Mouse (Mus musculus): ENCODE measurements around the gene Reps2.

Reps2 gene

DNA sequence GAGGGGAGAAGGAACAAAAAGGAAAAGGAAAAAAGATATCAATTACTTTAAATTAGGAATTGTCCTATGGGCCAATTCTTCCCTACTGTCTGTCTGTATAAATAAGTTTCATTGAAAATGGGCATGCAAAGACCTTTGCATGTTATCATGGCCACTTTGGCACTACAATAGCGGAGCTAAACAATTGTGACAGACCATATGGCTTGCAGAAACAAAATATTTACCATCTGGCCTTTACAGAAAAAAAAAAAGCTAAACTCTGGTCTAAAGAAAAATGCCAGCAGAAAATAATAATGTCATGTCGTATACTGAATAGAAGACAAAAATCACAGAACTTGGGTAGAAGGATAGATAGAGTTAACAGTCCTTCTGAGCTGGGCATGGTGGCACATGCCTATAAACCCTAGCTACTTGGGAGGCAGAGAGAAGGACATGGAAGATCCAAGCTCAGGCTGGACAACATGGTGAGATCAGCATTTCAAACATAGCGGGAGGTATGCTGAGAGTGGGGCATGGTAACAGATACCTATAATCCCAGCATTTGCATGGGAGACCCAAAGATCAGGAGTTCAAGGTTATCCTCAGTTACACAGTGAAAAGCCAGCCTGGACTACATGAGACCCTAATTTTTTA is 54.2 kb downstream of the Reps2 start:
- DNase-seq, result no peak

DNA sequence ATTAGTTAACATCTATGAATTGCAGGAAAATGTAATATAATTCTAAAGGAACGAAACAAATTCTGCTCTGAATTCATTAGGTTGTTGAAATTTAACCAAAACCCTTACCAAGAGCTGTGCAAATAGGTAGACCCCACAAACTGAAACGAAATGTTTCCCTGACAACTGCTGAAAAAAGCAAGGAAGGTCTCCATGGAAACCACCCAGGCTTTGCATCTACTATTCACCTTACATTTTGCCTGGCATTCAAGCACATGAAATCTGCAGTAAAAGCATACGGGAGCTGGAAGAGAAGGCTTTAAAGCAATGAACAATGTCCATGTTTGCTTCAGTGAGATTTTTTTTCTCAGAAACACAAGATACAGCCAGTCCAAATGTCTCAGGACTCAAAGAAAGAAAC is 59.1 kb downstream of the Reps2 start:
- no peak for DNase-seq

DNA sequence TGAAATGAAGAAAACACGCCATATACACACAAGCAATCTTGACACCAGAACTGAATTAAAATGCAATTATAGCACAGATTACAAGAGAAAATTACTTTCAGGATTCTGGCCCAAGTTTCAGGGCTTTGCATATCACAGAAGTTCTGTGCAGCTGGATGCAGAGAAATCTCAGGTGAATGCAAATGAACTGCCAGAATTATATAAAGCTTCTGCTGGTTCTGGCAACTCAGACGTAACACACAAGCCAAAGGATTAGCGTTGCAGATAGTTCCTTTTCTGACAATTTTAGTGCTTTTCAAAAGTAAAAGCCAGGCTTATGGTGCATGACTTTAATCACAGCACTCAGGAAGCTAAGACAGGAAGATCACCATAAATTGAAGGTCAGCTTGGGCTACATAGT is 62.9 kb downstream of the Reps2 start:
- DNase-seq, result no peak

DNA sequence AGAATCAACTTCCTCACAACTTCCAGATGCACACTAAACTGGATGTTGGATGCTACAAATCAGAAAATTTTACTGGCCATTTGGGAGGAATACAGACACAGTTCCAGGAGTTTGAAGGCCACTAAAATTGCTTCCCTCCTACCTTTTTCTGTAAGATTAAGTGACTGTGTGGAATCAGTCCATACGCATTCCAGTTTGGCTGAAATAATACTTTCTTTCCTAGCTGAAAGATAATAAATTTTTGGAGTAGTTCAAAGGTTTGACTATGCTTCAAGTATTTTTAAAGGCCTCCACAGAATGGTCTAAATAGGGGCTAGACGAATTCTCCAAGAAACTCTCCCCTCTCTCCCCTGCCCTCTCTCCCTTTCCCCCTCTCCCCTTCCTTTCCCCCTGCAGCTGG is 75.0 kb downstream of the Reps2 start:
- no peak for DNase-seq

DNA sequence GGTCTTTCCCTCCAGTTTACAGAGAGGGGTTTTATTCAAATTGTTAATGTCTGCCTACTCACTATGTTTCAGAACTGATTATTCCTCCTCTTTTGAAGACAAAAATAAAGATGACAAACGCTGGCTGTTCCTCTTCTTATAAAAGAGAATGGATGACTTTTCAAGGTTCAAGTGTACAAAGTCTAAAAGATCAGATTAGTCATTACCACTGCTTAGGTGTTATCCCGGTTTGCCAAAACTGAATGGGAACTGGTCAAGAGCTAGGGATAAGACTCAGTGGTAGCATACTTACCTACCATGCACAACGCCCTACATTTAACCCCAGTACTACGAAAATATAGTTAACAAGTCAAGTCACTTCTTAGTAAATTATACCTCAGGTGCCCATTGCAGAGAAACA is 77.9 kb downstream of the Reps2 start:
- no peak for DNase-seq

DNA sequence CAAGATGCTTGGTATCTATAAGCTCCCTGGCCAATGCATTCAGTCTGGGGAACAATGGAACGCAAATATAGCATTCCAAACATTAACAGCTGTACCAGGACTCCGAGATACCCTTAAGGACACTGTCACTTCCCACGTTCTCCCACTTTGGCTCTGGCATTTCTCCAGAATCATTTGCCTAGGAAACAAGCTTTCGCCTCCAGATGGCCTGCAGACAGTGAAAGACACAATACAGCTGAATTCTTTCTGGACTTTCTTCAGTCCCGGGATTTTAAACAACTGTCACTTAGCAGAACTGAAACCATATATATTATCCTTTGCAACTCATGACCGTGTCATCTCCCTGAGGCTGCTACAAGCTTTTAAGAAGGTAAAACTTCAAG is 87.0 kb downstream of the Reps2 start:
- DNase-seq, result no peak

DNA sequence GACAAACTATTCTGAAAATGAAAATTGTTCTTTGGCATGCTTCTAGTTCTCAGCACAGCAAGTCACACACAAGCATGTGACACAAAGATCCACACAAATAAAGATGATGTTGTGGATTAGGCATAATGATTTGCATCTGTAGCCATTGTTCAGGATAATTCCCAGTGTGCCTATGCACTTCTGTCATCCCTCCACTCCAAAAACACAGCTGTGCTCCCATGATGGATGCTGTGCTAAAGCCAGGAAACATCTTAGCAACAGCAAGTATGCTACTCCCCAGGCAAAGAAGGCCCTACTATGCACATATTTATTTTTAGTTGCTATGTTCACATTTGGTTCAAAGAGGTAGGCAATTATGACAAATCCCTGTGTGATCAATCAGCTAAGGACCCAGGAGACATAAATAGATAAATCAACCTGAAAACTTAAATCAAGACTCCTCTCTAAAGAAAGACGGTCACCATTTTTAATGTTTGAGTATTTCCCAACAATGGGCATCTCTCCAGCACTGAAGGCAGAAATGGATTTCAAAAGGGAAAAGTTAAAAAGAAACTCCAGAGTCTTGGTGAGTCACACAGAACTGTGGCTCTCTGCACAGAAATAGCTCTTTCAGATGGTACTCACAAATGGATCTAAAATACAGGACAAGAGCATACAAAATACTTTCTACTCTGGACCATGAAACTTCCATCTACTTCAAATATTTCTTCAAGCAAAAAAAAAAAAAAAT is 87.6 kb downstream of the Reps2 start:
- DNase-seq, result no peak

DNA sequence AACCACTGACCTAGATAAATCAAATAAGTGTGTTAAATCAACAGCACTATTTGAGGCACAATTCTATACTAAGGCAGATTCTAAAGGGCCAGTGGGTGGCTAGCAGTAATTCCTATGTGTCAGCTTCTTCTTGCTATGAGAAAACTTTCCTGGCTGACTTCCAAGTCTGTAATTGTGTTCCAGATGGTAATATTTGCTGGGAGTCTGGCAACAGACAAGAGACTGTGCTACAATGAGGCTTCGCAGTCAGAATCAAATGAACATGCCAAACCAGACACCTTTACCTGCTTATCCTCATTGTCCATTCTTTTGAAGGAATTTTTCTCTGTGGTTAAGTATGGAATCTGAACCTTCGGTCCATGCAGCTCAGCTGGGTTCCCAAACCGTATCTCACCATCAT is 88.9 kb downstream of the Reps2 start:
- no peak for DNase-seq

DNA sequence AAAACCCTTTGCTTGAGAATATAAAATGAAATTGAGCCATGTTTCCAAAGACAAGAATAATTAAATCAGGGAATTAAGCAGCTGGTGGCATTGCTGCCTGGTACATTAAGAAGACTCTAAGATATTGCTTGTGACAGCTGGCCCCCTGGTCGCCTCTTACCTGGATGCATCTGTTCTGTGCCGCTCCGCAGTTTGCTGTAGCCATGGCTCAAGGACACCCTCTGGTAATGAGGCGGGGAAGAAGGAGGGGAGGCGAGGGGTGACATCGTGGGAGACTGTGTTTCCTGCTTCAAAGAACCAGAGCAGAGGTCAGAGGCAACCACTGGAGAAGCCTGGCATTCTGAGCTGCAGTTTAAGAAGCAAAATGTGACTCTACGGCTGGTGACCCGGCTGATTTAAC is 91.1 kb downstream of the Reps2 start:
- no peak for DNase-seq

DNA sequence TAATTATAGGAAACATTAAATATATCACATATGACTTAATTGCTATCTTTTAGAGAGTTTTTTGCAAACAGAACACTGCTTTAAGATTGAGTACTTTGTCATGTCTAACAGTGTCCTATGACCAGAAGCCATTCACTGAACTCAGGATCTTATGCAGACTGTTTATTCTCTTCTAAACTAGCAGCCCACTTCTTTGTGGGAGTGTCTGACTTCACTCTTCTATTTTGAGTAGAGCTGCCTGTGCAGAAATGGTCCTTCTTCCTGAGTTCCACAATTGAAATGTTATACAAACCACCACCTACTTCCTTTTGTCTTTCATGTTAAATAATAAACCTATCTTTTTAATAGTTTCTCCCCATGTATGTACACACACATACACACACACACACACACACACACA is 98.4 kb downstream of the Reps2 start:
- DNase-seq, result no peak

DNA sequence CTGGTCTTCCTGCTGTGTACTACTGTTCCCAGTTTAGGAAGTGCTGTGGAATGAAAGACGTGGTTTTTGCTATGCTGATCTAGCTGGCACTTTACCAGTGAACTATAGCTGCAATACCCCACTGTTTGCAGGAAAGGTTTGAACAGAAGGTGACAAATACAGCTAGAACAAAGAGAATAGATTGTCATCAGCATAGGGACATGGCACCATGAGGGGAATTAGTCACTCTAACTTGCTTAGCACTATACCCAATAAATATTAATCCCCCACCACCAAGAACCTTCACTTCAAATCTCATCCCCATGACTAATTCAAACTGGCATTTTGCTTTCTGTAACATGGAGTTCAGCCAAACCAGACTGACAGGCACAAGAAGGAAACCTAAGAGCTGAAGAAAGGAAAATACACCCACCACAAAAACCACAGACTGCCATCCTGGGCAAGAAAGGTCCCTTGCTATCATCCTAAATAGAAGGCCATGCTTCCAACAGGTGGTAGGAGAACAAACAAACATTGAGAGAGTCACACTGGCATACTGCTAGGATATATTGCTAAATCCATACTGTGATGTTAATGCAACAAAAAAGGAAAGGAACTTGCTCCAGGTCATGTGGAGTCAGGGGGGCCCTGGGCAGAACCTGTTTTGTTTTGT is 100.7 kb downstream of the Reps2 start:
- DNase-seq, result no peak

DNA sequence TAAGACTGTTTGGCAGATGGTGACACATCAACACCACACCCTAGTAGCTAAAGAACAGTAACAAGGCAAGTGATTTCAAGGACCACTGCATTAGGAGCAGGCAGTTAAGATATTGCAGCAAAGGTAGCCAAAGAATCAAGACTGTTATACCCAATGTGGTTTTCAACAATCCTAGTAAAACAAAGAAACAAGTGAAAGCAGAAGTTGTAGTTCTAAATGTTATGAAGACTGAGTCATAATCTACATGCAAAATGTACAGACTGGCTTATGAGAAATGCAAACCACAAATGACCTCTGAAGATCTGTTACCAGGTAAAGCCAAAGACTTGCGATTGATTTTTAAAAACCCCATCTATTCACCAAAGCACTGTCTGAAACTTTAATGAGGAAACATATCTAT is 101.5 kb downstream of the Reps2 start:
- no peak for DNase-seq

DNA sequence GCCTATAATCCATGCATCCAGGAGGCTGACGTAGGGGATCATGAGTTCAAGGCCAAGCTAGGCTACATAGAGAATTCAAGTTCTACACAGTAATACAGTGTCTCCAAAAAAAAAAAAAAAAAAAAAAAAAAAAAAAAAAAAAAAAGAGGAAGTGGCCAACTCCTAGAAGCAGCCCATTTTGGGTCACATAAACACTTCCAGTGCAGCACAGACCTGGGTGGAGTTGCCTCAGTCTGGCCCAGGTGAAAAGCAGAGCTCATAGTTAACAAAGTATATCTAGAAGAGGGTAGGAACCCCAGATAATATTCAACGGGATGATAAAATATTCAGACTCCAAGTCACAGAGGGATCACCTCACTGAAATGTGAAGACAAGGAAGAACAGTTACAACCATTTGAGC is 112.4 kb downstream of the Reps2 start:
- DNase-seq, result no peak

DNA sequence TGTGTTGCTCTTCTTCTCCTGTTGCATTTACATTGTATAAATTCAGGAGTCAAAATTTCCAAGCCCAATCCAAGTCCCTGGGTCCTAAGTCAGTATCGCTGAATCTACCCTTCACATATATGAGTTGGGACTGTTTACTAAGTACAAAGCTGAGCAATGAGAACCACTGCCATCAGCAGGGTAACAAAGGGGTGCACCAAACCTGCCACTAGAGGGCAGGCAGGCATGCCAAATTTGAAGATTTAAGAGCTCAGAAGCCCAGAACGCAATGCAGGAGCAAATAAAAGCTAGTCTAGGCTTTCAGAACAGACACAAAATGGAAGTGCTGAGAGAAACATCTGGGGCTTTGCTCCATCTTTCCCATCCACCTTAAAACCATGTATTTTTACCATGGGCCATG is 116.2 kb downstream of the Reps2 start:
- peak; percentile 3 for DNase-seq

DNA sequence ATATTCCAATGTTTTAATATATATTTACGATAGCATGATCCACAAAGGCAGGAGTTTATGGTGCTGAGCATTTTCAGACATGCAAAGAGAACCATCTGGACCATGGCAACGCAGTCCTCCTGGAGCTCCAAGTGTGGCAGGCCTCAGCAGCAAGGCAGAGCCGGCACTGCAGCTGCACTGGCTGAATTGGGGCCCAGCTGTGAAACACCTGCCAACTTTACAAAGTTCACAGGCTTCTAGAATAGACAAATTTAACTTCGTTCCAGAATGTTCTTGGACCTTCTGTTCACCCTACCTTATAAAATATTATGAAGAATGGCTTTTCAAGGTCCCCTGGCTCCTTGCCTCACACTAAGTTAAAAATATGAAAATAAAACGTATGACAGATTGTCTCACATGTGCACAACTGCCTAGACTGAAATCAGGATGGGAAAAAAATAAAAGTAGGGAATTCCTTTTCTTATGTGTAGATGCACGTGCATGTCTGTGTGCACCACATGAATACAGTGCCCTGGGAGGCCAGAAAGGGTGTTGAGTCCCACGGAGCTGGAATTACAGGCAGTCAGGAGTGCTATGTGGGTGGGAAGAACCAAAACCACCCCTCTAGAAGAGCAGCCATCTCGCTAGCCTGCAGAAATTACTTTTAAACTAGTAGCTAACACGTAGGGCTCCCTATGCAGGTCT is 121.5 kb downstream of the Reps2 start:
- DNase-seq, result no peak

DNA sequence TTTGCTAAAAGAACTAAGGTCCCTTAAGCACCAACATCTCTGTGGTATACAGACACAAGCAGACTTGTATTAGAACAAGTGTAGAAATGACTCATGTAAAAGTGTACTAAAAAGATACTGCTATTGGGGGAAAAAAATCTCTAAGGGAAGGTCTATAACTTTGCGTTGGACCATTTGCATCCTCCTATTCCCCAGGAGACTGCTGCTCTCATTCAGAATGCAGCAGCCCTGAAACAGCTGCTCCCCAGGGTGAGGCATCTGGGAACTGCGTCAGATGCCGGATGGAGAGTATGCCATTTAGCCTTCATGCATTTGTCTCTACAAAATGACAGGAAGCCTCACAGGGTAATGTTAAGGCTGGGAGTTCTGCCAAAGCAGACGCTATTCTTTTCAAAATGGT is 122.3 kb downstream of the Reps2 start:
- no peak for DNase-seq

DNA sequence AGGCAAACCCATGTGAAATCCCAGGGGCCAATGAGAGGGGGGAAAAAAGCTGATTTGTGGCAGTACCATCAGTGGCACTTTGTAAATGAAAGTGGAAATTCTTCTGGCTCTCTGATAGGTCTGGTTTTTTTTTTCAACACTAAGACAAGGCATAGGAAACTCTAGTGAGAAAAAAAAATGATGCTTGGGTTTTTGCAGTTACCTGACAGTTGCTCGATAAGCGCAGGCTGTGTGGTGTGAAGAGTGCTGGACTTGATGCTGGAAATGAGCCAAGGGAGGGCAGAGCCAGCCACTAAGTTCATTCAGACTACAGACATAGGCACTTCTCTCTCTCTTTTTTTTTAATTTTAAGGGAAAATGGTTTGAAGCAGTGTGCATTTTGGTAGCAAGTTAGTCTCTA is 123.1 kb downstream of the Reps2 start:
- DNase-seq, result no peak

DNA sequence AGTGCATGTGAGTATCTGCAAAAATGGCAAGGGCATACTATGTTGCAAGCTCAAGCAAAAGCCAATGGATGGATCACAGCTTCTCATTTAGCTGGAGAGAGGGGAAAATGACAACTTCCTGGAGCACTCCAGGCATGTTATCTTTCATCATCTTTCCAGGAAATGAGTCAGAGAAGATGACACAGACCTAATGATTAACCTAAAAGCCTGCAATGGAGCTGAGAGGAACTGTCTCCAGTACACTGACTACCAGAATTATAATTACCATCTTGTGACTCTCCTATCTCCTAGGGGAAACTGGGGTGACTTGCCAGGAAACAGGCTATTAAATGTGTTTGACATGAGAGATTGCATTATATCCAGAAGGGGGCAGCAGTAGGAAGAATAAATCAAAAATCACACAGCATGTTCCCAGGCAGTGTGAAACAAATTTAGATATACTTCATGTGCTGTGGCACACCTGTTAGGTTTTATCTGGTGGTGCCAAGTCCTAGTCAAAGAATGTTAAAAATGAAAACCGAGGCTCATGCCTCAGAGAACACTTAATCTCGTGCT is 132.9 kb downstream of the Reps2 start:
- DNase-seq, result no peak

DNA sequence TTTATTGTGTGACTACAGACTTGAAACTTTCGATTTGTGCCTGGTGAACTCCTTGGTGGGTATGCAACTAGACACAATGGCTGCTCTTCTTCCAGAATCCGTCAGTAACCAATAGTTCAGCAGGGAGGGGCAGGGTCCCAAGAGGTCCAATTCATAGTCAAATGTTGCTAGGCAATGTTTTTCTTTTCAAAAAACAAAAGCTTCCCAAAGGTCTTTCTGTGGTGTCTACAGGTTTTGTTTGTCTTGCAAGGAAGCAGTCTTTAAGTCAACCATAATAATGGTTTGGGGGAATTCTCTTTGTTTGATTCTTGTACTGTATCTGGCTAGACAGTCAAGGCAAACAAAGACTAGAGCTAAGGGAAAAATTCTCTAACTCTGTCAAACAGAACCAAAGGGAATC is 138.3 kb downstream of the Reps2 start:
- no peak for DNase-seq

DNA sequence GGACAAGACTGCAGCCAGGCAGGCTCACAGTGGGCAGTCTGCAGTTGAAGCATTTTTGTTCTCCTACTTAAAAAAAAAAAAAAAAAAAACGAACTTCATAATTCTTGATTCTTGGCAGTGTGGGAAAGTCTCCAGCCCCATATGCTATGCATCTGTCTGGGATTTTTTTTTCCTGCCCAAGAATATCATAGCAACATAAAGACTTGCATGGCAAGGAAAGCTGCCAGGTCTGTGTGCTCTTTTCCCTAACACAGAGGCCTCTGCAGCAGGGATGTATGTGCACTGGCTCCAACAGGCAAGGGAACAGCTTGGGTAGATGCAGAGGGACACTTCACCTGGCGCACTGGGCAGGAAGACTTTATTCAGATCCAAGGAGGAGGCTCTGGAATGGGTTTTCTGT is 140.0 kb downstream of the Reps2 start:
- DNase-seq, result no peak

DNA sequence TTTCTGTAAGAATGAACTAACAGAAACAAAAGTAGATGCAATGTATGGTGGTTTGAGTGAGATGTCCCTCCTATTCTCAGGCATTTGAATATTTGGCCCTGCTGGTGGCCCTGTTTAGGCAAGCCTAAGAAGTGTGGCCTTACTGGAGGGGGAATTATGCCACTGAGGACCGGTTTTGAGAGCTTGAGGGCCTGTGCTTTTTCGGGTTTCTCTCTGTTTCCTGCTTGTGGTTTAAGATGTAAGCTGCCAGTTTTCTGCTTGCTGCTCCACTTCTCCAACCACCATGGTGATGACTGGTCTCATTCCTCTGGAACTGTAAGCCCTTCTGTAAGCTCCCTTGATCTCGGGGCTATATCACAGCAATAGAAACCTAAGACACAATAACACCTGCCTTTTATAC is 142.5 kb downstream of the Reps2 start:
- DNase-seq, result no peak

DNA sequence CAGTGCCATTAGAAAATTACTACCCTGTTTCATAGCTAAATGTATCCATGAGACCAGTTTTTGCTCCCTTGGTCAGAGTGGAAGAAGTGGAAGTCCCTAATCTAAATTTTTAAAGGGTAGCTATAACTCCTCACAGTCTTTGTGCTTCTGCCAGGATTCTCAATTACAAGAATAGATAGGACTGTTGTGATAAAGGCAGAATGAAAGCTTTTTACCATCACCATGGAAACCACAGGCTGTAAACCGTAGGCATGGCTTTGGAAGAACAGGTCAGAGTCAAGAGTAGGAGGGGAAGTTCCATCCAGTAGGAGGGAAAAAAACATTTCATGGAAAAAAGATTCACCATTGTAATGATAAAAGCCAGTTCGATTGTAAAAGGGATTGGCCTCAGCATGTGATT is 147.0 kb downstream of the Reps2 start:
- DNase-seq, result no peak

DNA sequence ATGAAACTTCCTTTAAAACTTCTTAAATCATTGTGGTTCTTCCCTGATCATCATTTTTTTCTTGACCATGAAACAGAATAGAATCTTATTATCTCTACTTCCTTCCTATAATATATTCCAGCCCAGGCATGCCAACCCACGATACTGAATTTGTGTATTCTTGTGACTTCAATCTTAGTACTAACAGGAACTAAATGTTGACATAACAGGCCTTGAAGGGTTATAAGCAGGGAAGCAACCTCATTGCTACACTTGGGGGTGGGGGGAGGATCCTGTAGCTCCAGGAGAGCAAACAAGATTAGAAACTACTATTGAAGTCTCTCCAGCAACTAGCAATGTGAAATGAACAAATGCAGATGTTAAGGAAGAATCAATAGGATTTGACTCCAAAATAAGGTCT is 154.8 kb downstream of the Reps2 start:
- no peak for DNase-seq

DNA sequence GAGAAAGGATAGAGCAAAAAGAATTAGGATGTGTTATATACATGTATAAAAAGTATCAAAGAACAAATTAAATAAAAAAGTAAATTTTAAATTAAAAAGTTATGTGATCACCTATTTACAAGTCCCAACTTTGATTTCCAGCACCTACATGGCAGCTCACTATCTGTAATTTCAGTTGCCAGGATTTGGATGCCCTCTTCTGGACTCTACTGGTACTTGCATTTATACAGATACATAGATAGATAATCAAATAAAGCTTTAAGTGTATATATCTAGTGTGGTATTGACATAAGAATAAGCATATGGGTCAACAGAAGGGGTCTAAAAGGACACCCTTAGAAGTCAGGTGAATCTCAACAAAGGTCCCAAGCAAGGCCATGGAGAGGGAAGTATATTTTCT is 155.7 kb downstream of the Reps2 start:
- DNase-seq, result no peak
